Mouse (Mus musculus) spleen, postnatal 36 days (tissue): ENCODE data around the gene Scyl1.

ENCODE experiments used
- DNase-seq, 2 experiments: peaks; one replicate each; pipeline ENCODE4 v3.0.0; 2022; ENCODE audit warnings: low spot score in 2 of 2, mixed read lengths in 1 of 2

The Scyl1 gene

DNA sequence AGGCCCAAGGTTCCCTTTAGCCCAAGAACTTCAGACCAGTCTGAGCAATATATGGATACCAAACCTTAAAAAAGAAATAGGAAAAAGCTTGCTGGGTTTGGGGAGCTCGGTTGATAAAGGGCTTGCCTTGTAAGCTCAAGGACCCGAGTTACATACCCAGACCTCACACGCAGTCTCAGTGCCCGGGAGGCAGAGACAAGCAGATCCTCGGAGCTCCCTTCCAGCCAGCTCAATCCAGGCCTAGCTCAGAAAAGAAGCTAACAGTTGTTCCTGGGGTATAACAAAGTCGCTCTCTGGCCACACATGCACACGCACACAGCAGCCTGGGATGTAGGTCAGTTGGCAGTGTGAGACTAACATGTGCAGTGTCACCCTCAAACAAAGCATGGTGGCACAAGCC is 16.7 kb upstream of the Scyl1 start:
- no peak for DNase-seq

DNA sequence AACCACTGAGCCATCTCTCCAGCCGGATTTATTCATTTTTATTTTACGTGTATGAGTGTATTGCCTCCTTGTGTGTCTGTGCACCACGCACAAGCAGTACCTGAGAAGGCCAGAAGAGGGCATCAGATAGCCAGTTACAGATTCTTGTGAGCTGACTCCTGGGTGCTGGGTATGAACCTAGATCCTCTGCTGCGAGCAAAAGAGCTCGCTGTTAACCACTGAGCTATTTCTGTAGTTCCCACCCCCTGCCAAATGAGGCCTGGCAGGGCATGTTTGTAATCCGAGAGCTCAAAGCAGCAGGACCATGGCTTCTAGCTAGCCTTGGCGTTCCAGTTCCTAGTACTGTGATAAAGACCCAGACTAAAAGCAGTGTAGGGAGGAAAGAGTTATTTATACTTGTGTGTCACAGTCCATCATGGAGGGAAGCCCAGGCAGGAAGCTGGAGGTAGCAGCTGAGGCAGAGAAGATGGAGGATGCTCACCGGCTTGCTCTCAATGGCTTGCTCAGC is 16.0 kb upstream of the Scyl1 start:
- DNase-seq: peak; percentile 77 to 80

DNA sequence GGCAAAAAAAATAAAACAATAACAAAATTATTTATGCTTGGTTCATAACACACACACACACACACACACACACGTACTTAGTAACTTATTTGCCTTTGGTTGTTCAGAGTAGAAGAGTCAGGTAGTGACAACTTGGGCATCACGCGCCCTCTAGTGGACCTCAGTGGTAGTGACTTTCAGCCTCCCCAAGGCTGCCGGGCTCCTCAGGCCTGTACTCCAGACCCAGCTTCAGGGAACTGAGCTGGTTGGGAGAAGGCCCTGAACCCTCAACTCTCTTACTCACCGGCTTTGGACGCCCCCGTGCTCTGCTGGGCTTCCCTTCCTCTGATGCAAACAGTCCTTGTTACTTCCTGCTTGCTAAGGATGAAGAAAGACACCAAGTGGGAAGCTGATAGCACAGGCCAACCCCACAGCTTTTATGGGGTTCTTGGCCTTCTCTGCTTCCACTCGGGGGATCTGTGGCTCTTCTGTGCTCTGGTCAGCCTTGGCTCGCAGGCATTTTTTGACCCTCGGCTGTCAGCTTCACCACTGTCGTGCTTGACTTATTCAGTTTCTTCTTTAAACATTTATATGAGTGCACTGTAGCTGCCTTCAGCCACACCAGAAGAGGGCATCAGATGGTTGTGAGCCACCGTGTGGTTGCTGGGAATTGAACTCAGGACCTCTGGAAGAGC is 15.4 kb upstream of the Scyl1 start:
- DNase-seq: peak; percentile 78

DNA sequence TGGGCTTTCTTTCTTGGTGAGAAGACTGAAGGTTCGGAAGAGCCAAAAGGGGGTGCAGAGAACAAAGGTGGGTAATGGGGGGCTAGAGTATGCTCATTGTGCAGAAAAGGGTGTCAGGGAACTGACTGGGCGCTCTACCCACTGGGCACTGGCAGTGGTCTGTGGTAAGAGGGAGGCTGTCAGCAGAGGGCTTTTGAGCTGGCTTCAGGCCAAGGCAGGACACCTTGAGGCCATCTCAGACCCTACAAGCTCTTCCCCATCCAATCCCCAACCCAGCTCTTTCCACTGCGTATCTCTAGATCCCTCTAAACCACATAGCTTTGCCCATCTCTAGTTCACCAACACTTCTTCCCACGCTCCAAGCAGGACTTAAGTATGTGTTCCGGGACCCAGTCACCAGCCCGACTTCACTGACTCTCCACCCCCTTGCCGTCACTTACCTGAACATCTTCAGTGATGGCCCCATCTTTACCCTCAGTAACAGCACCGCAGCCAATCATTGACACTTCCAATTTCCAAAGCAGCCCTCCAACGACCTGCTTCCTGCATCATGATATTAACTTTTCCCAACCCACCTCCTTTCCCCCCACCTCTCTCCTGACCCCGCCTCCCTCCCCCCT is 13.8 kb upstream of the Scyl1 start:
- no peak for DNase-seq

DNA sequence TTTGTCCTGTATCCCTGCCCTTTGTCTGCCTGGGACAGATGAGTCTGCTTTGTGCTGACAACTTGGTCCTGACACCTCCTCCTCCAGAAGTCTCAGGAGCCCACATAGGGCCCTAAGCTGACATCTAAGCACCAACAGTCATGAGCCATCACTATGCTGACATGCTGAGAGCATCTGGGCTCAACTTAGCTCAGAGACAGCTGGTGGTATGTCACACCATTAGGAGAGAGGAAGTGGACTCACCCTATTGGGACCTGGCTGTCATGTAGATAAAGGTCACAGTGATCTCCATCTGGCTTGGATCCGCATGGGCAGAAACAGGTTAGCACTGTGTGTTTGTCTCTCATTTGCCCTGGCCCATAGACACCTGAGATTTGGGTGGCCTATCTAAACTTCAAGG is 10.9 kb upstream of the Scyl1 start:
- DNase-seq: no peak

DNA sequence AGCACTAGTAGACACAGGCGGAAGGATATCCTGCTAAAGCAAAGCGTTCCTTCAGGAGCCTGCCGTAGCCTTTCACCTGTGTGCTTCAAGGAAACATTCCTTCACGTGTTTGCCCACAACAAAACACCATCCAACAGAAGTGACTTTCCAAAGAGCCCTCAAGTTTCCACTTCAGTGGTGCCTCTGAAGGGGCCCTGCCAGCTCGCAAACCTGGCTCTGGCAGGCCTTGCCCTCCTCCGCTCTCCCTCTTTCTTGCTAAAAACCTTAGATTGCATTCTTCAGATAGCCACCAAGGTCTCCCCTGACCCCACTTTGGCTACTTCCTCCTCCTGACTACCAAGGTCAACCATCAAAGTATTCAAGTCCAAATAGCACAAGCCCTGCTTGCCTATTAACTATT is 10.3 kb upstream of the Scyl1 start:
- DNase-seq: no peak

DNA sequence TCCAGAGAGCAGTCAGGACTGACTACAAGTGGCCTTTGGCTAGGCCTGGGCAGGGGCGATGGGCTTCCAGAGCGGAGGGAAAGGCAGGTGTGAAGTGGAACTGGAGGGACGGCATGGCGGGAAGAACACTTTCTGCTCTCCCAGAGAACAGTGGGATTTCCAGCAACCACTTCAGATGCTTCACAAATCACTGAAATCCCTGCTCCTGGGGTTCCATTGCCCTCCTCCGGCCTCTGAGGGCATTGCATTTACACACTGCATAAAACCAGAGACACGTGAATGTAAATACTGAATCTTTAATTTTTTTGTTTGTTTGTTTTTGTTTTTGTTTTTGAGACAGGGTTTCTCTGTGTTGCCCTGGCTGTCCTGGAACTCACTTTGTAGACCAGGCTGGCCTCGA is 9.0 kb upstream of the Scyl1 start:
- DNase-seq: no peak

DNA sequence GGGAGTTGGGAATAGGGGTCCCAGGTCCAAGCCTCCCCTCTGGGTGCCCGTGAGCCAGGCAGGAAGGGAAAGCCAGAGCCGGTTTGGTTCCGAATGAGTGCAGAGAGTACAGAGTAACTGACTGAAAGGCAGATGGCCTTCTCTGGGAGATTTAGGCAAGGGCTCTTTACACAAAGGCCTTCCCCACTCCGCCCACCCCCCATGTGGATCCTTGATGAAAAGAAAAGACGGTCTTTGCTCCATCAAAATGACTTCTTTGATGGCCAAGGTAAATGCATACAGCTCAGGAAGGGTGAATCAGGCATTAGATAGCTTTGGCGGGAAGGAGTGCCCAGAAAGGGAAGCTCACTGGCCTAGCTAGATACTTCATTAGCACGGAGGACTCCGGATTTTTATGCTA is 7.1 kb upstream of the Scyl1 start:
- no peak for DNase-seq

DNA sequence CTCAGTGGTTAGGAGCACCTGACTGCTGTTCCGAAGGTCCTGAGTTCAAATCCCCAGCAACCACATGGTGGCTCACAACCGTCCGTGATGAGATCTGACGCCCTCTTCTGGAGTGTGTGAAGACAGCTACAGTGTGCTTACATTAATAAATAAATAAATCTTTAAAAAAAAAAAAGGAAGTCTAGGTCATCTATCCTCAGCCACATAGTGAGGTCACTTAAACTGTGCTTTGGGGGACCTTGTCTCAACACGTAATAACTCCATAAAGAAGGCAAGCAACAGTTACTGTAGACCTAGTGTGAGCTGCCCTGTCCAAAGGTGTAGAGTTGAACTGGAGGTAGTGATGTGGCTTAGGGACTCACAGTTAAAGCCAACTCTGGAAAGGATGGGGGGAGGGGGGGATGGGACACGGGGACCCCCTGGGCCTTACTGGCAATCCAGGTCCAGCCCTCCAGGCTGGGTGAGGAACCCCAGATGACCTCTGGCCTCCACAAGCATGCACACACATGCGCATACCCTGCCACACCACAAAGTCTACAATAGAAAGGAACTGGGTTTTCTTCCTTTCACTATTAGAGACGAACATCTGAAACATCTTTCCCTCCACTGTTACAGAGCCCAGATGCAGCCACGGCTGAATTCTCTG is 6.3 kb upstream of the Scyl1 start:
- DNase-seq: no peak

DNA sequence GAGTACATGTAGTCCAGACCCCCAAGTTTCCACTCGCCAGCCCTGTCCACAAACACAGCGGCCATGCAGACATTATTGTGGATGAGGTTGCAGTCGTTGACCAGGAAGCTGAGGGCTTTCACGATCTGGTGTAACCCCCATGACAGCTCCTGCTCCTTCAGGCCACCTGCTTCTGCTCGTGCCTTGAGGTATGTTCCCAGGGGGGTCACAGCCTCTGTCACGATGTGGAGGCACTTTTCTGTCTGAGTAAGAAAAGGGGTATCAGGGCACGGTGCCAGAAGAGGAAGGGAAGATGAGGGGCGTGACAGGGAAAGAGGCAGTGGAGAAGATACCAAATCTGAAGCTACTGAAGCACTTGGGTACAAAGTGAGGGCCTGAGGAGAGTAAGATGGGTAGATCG is 908 bp downstream of the Scyl1 start:
- DNase-seq: no peak

DNA sequence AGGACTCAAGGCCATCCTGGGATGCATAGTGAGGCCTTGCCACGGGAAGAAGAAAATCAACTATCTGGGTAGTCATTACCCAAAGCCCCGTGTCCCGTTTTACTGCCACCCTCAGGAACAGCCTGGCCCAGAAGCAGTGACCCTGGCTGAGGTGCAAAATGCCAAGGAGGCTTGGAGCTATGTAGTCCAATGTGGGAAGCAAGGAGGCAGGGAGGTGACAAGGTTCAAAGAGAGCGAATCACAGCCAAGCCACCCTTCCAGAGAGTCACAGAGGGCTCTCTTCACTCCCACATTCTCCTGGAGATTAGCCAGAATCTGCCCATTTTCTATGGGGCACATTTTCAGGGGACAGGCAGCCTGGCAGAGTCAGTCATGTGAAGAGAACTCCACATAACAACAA is 3.9 kb downstream of the Scyl1 start:
- DNase-seq: no peak

DNA sequence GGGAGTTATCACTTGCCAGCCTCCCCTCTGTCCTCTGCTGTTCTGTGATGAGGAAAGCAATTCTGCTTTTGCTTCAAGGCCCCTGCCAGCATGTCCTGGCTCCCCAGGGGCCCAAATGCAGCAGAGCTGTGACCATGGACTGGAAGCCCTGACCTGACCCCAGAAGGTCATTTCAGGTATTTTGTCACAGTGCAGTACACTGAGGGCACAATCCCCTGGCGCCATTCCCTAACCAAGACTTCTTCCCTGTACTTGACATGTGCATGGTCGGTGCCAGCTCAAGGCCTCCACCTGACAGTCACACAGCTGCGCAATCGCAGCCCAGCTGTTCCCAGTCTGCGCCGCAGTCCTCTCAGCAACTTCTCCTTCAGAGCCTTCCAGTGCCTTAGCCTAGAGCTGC is 8.1 kb downstream of the Scyl1 start:
- no peak for DNase-seq

DNA sequence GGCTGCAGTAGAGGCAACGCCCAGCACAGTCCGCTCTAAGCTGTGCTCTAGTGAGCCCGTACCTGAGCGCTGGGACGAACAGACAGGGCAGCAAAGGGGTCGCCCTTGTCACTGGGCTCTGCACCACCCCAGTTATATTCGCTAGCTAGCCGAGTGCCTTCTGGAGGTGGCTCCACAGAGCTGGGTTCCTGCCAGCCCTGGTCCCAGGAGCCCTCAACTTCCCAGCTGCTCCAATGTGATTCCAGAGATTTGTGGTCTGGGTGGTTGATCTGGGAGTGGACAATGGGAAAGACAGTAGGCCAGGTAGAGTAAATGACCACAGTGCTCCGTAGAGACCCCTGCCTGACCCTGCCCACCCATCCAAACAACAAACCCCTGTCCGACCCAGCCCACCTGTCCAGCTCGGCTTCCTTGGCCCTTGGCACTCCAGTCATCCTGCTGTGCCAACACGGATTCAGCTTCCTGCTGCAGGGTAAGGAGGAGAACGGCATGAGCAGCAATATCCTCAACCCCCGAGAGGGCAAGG is 12.3 kb downstream of the Scyl1 start:
- no peak for DNase-seq

DNA sequence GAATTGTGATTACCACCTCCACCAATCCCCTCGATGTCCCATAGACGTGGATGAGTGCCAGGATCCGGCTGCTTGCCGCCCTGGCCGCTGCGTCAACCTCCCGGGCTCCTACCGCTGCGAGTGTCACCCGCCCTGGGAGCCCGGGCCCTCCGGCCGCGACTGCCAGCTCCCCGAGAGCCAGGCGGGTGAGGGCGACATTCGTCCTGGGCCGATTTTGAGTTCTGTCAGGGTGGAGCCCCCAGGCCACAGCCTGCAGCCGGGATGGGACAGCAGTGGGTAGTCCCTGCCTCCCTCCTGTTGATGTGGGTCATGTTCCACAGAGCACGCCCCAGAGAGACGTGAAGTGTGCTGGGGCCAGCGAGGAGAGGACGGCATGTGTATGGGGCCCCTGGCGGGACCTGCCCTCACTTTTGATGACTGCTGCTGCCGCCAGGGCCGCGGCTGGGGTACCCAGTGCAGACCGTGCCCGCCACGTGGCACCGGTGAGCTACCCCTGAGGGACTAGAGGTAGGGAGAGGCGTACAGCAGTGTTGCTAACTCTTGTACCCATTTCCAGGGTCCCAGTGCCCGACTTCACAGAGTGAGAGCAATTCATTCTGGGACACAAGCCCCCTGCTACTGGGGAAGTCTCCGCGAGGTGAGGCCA is 14.1 kb downstream of the Scyl1 start:
- no peak for DNase-seq

DNA sequence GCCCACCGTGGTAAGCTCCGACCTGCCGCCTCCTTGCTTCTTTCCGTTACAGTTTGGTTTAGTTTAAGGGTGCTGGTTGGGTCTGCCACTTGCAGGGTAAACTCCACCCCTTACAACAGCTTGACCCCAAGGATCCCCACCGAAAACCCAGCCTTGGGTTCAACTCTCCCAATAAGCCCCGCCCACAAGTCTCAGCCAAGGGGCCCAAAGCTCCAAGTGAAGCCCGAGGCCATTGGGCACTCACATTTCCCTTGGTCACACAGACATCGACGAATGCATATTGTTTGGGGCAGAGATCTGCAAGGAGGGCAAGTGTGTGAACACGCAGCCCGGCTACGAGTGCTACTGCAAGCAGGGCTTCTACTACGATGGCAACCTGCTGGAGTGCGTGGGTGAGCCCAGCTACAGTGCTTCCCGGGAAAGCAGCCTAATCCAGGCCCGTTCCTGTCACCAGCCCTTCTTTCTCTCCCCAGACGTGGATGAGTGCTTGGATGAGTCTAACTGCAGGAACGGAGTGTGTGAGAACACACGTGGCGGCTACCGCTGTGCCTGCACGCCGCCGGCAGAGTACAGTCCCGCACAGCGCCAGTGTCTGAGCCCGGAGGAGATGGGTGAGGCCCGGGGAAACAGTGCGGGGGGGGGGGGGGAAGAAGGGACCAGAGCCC is 14.8 kb downstream of the Scyl1 start:
- DNase-seq: no peak

DNA sequence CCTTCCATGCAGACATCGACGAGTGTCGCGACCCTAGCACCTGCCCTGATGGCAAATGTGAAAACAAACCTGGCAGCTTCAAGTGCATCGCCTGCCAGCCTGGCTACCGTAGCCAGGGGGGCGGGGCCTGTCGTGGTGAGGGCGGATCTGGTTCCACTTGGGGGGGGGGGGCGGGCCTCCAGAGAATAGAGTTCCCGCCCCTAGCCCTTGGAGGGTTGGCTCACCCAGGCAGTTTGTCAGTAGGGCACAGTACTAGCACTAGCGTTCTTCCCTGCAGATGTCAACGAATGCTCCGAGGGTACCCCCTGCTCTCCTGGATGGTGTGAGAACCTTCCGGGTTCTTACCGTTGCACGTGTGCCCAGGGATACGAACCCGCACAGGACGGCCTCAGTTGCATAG is 19.5 kb downstream of the Scyl1 start:
- no peak for DNase-seq

DNA sequence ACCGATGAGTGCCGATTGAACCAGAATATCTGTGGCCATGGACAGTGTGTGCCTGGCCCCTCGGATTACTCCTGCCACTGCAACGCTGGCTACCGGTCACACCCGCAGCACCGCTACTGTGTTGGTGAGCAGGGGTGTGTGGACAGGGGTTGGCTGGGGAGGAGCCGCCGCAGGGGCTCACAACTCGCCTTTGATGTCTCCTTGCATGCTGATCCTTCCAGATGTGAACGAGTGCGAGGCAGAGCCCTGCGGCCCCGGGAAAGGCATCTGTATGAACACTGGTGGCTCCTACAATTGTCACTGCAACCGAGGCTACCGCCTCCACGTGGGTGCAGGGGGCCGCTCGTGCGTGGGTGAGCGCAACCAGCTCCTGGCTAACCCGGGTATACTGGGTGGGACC is 20.3 kb downstream of the Scyl1 start:
- no peak for DNase-seq

DNA sequence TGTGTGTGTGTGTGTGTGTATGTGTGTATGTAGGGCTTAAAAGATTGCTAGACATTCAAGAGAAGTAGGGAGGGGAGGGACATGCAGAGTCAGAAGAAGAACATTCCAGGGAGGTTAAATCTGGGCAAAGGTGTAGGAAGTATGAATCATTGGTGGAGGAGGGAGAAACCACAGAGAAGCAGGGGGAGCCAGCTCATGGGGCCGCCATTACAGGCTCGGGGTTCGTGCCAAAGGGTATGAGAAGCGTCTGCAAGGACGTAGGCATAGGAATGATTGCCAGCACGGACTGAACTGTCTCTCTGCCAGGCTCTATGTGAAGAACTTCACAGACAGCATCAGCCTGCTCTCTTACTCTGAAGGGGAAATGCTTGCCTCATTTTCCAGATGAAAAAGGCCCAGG is 21.7 kb downstream of the Scyl1 start:
- DNase-seq: no peak

DNA sequence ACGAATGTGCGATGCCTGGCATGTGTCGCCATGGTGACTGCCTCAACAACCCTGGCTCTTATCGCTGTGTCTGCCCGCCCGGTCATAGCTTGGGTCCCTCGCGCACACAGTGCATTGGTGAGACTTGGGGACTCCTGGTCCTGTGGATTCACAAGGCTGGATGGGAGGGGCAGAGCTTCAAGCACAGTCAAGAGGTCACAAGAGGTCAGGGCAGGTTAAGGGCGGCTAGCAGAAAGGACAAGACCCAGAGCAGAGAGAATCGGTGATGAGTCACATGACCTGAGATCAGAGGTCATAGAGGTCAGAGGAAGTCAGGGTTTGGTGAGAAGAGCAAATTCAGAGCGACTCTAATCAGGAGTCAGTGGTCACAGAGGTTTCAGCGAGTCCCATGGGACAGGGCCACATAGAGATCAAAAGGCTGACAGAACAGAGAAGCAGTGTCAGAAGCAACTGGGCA is 24.3 kb downstream of the Scyl1 start:
- DNase-seq: no peak

DNA sequence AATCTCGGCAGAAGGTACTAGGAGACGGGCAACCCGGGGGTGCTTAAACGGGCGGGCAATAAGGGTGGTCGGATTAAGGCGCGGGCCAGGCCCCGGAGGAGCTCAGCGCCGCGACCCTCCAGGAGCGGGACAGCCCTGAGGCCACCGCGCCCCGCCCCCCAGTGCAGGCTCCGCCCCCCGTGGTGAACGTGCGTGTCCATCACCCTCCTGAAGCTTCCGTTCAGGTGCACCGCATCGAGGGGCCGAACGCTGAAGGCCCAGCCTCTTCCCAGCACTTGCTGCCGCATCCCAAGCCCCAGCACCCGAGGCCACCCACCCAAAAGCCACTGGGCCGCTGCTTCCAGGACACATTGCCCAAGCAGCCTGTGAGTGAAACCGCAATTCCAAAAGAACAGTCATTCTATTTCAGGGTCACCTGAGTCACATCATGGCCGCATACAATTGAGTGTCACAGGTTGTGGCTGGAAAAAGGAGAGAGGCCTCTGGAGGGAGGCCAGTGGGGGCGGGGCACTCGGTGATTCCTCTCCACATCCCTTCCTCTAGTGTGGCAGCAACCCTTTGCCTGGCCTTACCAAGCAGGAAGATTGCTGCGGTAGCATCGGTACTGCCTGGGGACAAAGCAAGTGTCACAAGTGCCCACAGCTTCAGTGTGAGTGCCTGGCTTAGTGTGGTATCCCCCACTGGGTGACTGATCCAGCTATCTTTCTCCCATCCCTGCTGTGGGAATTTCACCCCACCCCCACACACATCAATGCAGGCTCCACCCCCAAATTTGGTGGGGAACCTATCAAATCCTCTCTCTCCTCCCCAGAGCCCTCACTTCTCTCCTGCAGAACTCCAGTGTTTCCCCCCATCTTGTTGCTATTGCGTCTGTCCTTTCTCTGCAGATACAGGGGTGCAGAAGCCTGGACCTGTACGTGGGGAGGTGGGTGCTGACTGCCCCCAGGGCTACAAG is 25.2 kb downstream of the Scyl1 start:
- DNase-seq: no peak

DNA sequence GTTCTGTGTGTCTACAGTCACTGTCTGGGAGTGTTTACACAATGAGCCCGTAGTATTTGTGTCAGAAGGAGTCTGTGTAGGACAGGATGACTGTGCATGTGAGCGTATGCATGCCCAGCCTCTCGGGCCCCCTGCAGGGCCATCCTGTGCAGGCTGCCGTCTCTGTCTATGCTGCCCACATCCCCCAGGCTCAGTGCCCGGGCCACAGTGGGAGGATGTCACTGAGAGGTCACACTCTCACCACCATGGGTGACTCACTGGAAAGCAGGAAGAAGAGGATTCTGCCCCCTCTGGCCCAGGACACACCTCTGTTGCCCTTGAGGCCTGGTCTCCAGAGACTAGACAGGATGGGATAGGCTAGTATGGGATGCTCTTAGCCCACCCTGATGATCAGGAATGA is 27.6 kb downstream of the Scyl1 start:
- DNase-seq: no peak
